Mouse (Mus musculus) myocyte (in vitro differentiated cells): ENCODE results near the gene Ppm1b. TPM values are rescaled to one million over a fixed set of nuclear protein-coding genes. Genes with fewer than 3 reads are reported as not detected.

ENCODE experiments used
- H3K27me3 ChIP-seq: one replicate; pipeline ENCODE4 v1.6.1; 2011; ENCODE audit not compliant: control insufficient read depth, insufficient read depth, insufficient read length
- H3K36me3 ChIP-seq: one replicate; pipeline ENCODE4 v1.6.1; 2011; ENCODE audit not compliant: control insufficient read depth, insufficient read depth
- H3K4me2 ChIP-seq: one replicate; pipeline ENCODE4 v1.6.1; 2011; ENCODE audit warnings: low read depth, control low read depth
- H3K4me3 ChIP-seq: one replicate; pipeline ENCODE4 v1.5.1; 2011; ENCODE audit warnings: mild to moderate bottlenecking, control low read depth, moderate library complexity
- H3K79me2 ChIP-seq: one replicate; pipeline ENCODE4 v1.6.1; 2011; ENCODE audit not compliant: control insufficient read depth, insufficient read depth
- H3ac ChIP-seq: one replicate; pipeline ENCODE4 v1.6.1; 2011; ENCODE audit not compliant: control insufficient read depth, insufficient read length
- CEBPB ChIP-seq: IDR thresholded peaks from 2 replicates; pipeline ENCODE4 v1.6.1; 2011; ENCODE audit warnings: mild to moderate bottlenecking, moderate library complexity; ENCODE audit not compliant: poor library complexity, insufficient read depth, severe bottlenecking
- MAX ChIP-seq: IDR thresholded peaks from one replicate; pipeline ENCODE4 v1.6.1; 2011; ENCODE audit warnings: low read depth, mild to moderate bottlenecking, control low read depth
- MYOD1 ChIP-seq, 3 experiments: IDR thresholded peaks; one replicate each; pipeline ENCODE4 v1.6.1; 2011; ENCODE audit warnings: control low read depth in 2 of 3, low read depth in 2 of 3, mild to moderate bottlenecking in 2 of 3, moderate library complexity in 1 of 3; ENCODE audit not compliant: insufficient read length in 2 of 3, control insufficient read depth in 1 of 3
- MYOG ChIP-seq, 3 experiments: IDR thresholded peaks; one replicate each; pipeline ENCODE4 v1.6.1; 2011; ENCODE audit warnings: control low read depth in 2 of 3, low read depth in 2 of 3, mild to moderate bottlenecking in 2 of 3; ENCODE audit not compliant: insufficient read length in 2 of 3, control insufficient read depth in 1 of 3, insufficient read depth in 1 of 3
- POLR2A ChIP-seq: IDR thresholded peaks from one replicate; pipeline ENCODE4 v1.6.1; 2011; ENCODE audit warnings: low read depth, mild to moderate bottlenecking, control low read depth, moderate library complexity; ENCODE audit not compliant: insufficient read length
- POLR2AphosphoS2 ChIP-seq: IDR thresholded peaks from one replicate; pipeline ENCODE4 v1.6.1; 2011; ENCODE audit warnings: low read depth, control low read depth; ENCODE audit not compliant: insufficient read length
- REST ChIP-seq: IDR thresholded peaks from one replicate; pipeline ENCODE4 v1.6.1; 2011; ENCODE audit warnings: mild to moderate bottlenecking, control low read depth, moderate library complexity; ENCODE audit not compliant: insufficient read depth, insufficient read length
- SRF ChIP-seq: IDR thresholded peaks from one replicate; pipeline ENCODE4 v1.6.1; 2011; ENCODE audit warnings: low read depth; ENCODE audit not compliant: control insufficient read depth, insufficient read length
- TCF12 ChIP-seq: IDR thresholded peaks from one replicate; pipeline ENCODE4 v1.6.1; 2011; ENCODE audit warnings: mild to moderate bottlenecking, control low read depth; ENCODE audit not compliant: poor library complexity, insufficient read depth, severe bottlenecking
- USF1 ChIP-seq: IDR thresholded peaks from one replicate; pipeline ENCODE4 v1.6.1; 2011; ENCODE audit warnings: low read depth, mild to moderate bottlenecking, control low read depth, moderate library complexity
- polyA plus RNA-seq: library from polyadenylated mRNA; unstranded; fragments of >200 nt; fragmentation: generic; extraction: Trizol; gene quantifications from one replicate; pipeline ENCODE4 v1.2.1, GENCODE M21; 2012; ENCODE audit warnings: missing spikeins

Gene Ppm1b
- polyA plus RNA-seq, 1 experiment: 50.1 TPM

DNA sequence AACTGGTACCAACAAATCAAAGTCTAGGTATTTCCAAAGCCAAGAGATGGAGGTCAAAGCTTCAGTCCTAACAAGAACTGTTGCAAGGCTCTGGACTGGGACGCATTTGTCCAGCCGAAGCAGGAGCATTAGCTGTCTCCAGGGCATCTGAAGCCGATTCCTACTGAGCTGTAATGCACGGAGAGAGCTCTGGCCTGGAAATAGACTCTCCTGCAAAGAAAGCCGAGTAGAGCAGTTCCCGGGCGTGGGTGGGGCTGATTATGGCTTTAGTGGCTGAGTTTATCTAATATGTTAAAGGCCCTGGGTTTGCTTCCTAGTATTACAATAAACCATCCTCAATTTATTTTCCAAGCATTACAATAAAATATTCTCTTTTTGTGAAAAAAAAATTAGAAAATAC, 116.7 kb downstream of the Ppm1b start:
- TF ChIP-seq MYOG (IDR thresholded peaks at IDR 0.05; ENCODE audit: control insufficient read depth in 1 of 3, insufficient read depth in 1 of 3, insufficient read length in 2 of 3, low read depth in 2 of 3) (no peak), MAX (no peak), CEBPB (no peak), TCF12 (no peak), USF1 (no peak), SRF (no peak), REST (no peak), POLR2AphosphoS2 (no peak), POLR2A (no peak), MYOD1 (IDR thresholded peaks at IDR 0.05; ENCODE audit: control insufficient read depth in 1 of 3, insufficient read length in 2 of 3, low read depth in 2 of 3) (no peak)
- Histone ChIP-seq H3ac (no peak overlapping the region), H3K4me2 (no peak overlapping the region), H3K4me3 (no peak overlapping the region), H3K36me3 (peaks cover 28% of the 10 kb centered on the region), H3K79me2 (no peaks in the 10 kb centered on the region), H3K27me3 (no peaks in the 10 kb centered on the region)

Other genes with a start within 250 kb of the Ppm1b start
- gene Lrpprc, start 166.0 kb upstream of the Ppm1b start, polyA plus RNA-seq: 23.3 TPM
- 0.02 TPM for gene Slc3a1, start 71.6 kb downstream of the Ppm1b start, polyA plus RNA-seq
- gene Prepl, start 133.5 kb downstream of the Ppm1b start, polyA plus RNA-seq: 39.2 TPM
- 1.4 TPM for gene Camkmt, start 133.8 kb downstream of the Ppm1b start, polyA plus RNA-seq